Mouse (Mus musculus): ENCODE results near the gene Etnk2.
A peak's percentile ranks its signal among the peaks of the same experiment; 100 is the strongest.
"Not testable (repeated sequence)": the region's sequence is repeated elsewhere in the genome, so short reads cannot be mapped to it uniquely, and the experiment has no call there.

The Etnk2 gene

DNA sequence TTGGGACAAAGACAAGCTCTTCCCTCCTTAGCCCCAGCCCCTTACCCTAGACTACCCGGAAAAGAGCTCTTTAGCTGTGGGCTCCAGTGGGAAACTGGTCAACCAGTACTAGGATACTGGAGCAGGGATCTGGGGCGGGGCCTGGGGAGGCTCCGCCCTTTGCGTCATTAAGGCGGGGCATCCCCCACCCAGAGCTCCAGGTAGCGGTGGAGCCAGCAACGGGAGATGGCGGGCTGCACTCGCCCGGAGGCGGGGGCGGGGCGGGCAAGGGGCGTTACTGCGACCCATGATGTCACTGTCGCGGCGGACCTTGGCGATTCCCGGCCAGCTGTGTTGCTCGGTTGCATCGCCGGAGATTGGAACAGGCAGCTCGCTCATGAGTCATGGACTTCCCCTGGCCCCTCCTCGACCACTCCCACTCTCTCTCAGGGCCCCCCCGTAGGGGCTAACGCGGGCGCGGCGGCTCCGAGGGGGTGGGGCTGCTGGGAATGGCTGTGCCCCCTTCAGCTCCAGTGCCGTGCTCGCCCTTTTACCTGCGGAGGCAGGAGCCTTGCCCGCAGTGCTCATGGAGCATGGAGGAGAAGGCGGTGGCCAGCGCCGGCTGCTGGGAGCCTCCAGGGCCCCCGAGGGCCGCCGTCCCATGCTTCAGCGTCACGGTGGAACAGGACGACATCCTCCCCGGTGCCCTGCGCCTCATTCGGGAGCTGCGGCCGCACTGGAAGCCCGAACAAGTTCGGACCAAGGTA, at the start of gene Etnk2:
Gene Etnk2, plus strand, starts transcription at position 297 of the 746 bp plus-strand sequence.
- DNase-seq (ENCODE audit: low read depth): peak; percentile 35

DNA sequence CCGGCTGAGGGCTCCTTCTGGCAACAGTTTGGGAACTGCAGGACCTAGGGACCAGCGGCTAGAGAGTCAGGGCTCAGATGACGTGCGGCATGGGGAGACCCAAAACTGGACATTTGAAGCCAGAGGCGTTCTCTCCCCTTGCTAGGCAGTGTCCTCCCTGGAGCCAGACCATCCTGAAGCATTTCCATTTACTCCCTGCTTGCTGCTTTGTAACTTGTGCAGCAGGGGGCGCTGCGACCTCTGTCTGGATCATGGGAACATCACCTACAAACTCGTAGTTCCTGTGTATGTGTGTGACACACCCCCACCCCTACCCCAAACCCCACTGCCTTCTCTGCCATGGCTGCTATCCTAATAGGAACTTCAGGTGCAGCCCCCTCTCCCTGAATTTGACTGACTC, 49.0 kb upstream of the Etnk2 start:
- DNase-seq (ENCODE audit: low read depth): peak; percentile 52

DNA sequence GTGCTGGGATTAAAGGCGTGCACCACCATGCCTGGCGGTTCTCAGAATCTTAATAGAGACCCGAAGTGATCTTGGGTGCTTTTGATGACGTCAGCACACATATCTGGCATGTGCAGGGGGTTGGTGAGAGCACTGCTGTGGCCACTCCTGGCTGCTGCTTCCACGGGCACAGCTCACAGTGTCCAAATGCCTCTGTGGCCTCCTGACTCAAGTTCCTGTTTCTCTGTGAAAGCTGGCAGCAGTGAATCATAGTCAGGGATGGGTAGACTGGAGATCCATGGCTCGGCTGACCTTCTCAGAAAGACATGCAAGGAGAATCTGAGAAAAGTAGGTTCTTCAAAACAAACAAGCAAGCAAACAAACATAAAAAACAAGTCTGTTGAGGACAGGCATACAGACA, 47.6 kb upstream of the Etnk2 start:
- no peak for DNase-seq (ENCODE audit: low read depth)

DNA sequence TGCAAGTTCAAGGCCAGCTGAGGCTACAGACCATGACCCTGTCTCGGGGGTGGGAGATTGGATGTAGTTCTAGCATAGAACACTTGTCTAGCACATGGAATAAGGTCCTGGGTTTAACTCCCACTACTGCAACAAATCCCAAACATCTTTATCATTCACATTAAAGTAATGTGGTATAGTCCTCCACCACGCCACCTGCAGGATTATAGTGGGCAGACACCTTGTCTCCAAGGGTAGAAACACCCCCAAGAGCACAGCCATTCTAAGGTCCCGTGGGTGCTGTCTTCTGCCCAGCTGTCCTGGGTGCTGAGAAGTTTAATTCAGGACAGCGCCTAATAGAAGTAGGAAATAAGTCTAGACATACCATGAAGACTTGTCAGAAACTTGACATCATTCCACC, 46.8 kb upstream of the Etnk2 start:
- DNase-seq (ENCODE audit: low read depth): no peak

DNA sequence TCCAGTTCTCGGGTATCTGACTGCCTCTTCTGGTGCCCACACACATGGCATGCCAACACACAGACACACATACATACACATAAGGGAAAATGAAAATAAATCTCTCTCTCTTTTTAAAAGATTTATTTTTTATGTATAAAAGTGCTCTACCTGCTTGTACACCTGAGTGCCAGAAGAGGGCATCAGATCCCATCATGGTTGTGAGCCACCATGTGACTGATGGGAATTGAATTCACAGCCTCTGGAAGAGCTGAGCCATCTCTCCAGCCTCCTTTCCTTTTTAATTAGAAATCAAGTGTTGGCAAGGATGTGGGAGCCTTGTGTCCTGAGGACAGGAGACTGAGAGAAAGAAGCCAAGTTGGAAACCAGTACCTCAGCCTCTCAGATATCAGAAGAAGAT, 46.2 kb upstream of the Etnk2 start:
- no peak for DNase-seq (ENCODE audit: low read depth)

GRCm38 (mm10) chr1:133321267-133321925, 42.0 kb upstream of the Etnk2 start, which contains the start of gene Kiss1:
TSS of gene Kiss1 (plus strand) at chr1:133321875.
- DNase-seq (ENCODE audit: low read depth): no peak

DNA sequence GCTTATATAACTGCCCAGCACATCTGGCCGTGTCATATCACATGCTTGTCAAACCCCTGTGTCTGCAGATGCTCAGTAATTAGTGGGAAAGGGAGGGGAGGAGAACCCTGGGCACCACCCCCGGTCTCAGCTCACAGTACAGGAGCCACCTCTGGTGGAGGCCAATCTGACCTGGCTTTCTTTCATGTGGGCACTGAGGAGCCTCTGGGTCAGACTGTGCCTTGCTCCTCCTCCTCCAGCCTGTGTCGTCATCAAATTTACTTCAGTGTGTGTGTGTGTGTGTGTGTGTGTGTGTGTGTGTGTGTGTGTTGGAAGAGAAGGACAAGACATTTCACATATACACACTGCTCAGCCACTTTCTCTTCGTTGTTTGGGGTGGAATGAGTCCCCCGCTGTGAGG, 40.0 kb upstream of the Etnk2 start:
- DNase-seq (ENCODE audit: low read depth): no peak

GRCm38 (mm10) chr1:133325951-133326350, 37.4 kb upstream of the Etnk2 start:
- DNase-seq (ENCODE audit: low read depth): no peak

DNA sequence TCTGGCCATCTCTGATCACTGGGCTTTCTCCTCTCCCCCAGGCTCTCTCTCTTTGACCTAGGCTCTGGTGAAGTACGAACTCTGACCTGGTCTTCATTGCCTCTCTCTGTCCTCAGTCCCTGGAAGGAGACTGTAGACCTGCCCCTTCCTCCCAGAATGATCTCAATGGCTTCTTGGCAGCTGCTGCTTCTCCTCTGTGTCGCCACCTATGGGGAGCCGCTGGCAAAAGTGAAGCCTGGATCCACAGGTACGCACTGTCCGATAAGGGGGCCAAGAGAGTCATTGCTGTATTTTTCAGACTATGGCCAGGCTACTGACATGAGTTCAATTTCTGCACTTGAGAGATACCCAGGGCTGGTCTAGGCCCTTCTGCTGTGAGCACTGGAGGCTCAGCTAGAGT, 36.3 kb upstream of the Etnk2 start:
- DNase-seq (ENCODE audit: low read depth): no peak

DNA sequence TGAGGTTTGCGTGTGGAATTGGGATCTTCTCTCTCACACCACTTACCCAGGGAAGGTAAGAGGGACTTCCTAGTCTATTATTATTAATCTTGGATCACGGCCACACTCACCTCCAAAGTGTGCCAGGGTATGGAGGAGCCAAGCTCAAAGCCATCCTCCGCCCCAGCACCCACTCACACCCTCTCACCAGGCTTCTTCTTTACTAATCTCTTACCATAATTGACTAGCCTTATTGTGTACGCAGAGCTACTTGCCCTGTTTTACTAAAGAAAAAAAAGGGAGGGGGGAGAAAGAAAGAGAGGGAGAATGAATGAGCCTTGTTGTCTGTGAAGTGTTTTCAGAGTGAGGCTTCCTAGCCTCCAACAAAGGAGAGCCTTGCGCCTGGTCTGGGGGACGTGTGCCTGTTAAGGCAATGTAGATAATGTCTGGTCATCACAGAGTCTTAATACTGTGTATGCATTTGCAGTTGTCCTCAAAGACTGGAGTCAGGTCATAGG, 35.0 kb upstream of the Etnk2 start:
- no peak for DNase-seq (ENCODE audit: low read depth)

GRCm38 (mm10) chr1:133328896-133329637, 34.3 kb upstream of the Etnk2 start:
- no peak for DNase-seq (ENCODE audit: low read depth)

DNA sequence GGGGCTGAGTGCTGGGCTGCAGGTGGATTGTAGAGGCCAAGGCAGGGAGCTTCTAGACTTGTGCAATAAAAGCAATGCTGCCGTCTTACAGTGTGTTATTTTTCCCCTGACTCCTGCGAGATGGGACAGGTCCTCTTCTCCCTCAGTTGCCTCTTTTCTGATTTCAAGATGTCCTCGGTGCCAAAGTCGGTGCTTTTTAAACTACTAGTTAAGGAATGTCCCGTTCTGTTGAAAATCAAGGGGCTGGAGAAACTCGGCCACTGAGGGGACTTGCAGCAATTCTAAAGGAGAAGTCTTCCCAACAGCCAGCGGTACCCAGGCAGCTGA, 33.8 kb upstream of the Etnk2 start:
- DNase-seq (ENCODE audit: low read depth): no peak

DNA sequence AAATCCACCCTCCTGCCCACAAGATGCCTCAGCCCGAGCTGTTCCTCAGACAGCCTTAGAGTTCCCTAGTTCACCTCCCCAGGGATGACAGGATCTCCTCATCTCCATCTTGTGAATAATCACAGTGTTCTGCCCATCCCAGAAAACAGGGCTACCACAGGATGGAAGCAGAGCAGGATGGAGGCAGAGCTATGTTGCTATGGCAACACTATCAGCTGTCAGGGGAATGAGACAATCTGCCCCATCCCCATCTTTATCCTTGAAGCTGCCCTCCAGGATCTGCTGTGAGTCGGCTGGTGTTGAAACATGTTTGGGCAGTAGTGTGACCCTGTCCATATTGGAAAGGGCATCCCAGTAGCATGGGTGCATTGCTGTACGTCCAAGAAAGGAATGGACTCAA, 32.2 kb upstream of the Etnk2 start:
- DNase-seq (ENCODE audit: low read depth): no peak

- DNase-seq (ENCODE audit: low read depth): no peak
Measured at GRCm38 (mm10) chr1:133332656-133333430, 30.5 kb upstream of the Etnk2 start.

- no peak for DNase-seq (ENCODE audit: low read depth)
Measured at GRCm38 (mm10) chr1:133333937-133334336, 29.4 kb upstream of the Etnk2 start.

- DNase-seq (ENCODE audit: low read depth): not testable (repeated sequence)
Measured at GRCm38 (mm10) chr1:133340403-133340802, 23.0 kb upstream of the Etnk2 start.

- no peak for DNase-seq (ENCODE audit: low read depth)
Measured at GRCm38 (mm10) chr1:133344357-133344756, 19.0 kb upstream of the Etnk2 start.

- DNase-seq (ENCODE audit: low read depth): no peak
Measured at GRCm38 (mm10) chr1:133346531-133346930, 16.8 kb upstream of the Etnk2 start.

- no peak for DNase-seq (ENCODE audit: low read depth)
Measured at GRCm38 (mm10) chr1:133347226-133347625, 16.1 kb upstream of the Etnk2 start.

DNA sequence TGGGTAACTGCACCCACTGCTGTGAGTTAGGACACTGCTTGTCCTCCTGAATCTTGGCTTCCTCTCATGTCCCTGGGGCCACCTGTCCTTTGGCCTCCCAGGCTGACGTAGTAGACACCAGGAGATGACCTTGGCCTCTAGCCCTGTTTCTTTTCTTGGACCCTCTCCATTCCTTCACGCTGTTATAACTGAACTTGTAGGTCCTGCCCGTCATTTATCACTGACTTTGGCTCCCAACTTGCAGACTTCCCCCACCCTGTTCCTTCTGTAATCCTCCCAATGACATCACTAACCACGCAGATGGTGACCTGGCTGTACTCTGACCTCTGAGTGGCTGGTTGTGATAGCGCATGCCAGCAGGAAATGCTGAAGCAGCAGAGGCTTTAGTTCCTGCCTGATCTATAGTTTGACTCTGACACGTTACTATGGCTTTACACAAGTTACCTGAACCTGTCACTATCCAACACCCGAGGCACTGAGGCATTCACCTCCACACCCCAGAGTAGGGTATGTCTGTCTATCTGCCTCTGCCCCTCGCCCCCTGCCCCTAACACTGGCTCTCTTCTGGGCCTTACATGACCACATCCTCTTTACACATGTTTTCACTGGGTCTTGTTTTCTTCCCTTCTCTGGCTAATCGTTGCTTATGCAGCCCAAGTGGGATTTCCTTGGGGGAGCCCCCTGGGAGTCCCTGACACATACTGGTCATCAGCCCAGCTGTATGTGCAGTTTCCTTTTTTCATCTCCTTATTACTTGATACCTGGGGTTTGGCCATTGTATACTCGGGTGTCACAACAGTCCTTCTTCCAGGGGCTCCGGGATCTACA, 15.5 kb upstream of the Etnk2 start:
- DNase-seq (ENCODE audit: low read depth): no peak

DNA sequence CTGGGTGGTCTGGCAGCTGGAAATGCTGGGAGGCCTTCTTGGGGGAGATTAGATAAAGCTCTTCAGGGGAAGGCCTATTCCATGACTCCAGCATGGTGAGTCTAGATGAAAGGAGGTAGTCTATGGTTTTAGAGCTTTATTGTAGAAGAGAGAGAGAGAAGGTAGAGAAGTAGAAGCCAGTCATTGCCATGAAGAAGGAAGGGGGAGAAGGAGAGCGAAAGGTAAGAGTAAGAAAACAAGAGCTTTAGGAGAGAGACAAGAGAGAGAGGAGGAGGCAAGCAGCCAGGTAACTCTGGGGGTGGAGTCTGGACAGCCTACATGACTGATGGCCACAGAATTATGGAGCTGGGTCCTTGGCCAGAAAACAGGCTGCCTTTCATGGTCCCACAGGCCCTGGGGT, 13.2 kb upstream of the Etnk2 start, which contains the start of gene Ren1:
Gene Ren1, plus strand, starts transcription at position 301 of the 400 bp plus-strand sequence.
- no peak for DNase-seq (ENCODE audit: low read depth)

Data from naive thymus-derived CD4-positive, alpha-beta T cell, adult 2 months (primary cell).